Mouse (Mus musculus) kidney, adult 9 months (tissue): ENCODE measurements around the gene Ager.

ENCODE experiments used
- DNase-seq: peaks from one replicate; pipeline ENCODE4 v3.0.0; 2022

Gene Ager

GRCm38 (mm10) chr17:34585877-34586771 lies 11.5 kb upstream of the Ager start:
- peak; percentile 24 for DNase-seq

- DNase-seq, result peak; percentile 81
Observed at GRCm38 (mm10) chr17:34586796-34587422, 10.8 kb upstream of the Ager start.

DNA sequence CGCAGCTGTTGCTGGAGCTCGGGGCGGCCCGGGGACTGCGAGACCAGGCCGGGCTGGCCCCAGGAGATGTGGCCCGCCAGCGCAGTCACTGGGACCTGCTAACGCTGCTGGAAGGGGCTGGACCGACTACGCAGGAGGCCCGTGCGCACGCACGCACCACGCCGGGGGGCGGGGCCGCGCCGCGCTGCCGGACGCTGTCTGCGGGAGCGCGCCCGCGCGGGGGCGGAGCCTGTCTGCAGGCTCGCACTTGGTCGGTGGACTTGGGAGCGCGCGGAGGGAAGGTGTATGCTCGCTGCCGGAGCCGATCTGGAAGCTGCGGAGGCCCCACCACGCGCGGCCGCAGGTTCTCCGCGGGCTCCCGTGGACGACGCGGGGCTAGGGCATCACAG lies 10.2 kb upstream of the Ager start:
- DNase-seq, result peak; percentile 98

- DNase-seq, result no peak
Observed at GRCm38 (mm10) chr17:34587814-34588213, 9.8 kb upstream of the Ager start.

DNA sequence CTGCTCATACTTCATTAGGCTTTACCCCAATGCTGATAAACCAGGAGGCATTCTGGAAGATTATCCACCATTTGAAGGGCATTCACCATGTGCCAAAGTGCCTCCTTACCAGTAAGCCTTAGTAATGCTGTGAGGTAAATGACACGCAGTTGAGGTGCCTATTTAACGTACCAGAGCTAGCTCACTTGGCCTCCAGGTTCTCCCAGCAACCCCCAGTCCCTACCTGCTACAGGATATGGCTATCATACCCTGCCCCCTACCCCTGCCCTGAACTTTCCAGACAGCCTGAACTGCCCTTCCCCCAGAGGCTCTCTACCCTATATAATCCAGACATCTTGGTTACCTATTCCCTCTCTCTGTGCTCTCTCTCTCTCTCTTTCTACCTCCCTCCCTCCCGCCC lies 8.9 kb upstream of the Ager start:
- DNase-seq, result no peak

GRCm38 (mm10) chr17:34589206-34589605 lies 8.5 kb upstream of the Ager start:
- no peak for DNase-seq

GRCm38 (mm10) chr17:34589681-34590101 lies 8.0 kb upstream of the Ager start, which contains the start of gene Gpsm3:
Gene Gpsm3 (plus strand): TSS chr17:34589806.
- DNase-seq, result no peak

DNA sequence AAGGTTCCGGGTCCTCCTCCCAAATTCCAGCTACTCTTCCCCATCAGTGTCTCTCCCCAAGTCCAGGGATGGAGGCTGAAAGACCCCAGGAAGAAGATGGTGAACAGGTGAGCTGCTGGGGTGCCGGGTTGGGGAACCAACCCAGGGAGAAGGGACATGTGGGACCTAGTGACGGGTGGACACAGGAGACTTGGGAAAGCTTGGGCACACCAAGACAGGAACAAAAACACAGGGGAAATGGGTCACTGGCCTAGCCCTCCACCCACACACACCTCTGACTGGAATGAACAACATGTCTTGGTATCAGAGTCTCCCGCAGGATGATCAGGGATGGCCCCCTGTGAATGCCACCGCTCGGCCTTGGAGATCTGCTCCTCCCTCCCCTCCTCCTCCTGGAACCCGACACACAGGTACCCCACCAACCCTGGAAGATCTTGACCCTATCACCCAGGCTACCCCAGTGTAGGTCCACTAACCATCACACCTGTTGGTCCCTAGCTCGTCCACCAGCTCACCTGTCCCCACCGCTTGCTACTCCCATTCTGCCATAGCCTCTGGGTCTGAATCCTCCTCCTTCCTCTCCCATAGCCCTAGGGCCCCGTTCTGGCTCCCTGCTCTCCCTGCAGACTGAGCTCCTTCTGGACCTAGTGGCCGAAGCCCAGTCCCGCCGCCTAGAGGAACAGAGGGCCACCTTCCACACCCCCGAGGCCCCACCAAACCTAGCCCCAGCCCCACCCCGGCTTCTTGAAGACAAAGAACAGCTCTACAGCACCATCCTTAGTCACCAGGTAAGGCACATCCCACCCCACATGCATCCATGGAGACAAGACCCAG lies 7.3 kb upstream of the Ager start:
- DNase-seq, result no peak

- DNase-seq, result no peak
Observed at GRCm38 (mm10) chr17:34591029-34591993, 6.4 kb upstream of the Ager start, which contains the start of gene Pbx2. Gene Pbx2 (plus strand): TSS chr17:34591266.

DNA sequence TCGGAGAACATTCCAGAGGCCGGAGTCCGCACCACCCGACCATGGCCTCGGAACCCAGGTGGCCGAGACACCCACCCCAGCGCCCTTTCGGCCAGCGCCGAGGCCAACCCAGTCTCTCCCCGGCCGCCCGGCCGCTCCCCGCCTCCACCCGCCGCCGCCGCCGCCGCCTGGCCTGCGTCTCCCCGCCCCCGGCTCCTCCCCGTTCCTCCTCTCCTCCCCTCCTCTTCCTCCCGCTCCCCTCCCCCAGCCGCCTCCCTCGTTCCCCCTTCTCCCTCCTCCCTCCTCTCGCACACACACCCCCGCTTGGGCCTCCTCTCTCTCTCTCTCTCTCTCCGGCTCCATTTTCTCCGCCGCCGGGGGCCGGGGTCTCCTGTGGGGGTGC lies 5.7 kb upstream of the Ager start:
- peak; percentile 82 for DNase-seq

GRCm38 (mm10) chr17:34592581-34593549 lies 4.8 kb upstream of the Ager start:
- DNase-seq, result no peak

DNA sequence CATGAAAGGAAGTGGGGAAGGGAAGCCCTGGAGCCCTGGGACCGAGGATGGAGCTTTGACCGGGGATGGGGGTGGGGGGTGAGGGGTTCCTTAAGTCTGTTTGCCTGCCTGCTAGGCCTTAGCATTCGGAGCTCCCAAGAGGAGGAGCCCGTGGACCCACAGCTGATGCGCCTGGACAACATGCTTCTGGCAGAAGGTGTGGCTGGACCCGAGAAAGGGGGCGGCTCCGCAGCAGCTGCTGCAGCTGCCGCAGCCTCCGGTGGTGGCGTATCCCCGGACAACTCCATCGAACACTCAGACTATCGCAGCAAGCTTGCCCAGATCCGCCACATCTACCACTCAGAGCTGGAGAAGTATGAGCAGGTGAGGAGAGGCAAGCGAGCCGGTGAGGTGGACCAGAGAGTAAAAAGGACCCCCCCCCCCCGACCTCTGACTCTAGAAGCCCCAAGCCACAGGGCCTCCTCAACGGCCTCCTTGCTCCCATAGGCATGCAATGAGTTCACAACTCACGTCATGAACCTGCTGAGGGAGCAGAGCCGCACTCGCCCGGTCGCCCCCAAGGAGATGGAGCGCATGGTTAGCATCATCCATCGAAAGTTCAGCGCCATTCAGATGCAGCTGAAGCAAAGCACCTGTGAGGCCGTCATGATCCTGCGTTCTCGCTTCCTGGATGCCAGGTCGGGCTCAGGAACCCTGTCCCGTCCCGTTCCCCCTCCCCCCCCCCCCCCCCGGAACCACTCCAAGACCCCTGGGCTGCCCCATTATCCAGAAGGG lies 3.7 kb upstream of the Ager start:
- no peak for DNase-seq

- no peak for DNase-seq
Observed at GRCm38 (mm10) chr17:34596098-34596497, 1.6 kb upstream of the Ager start.

DNA sequence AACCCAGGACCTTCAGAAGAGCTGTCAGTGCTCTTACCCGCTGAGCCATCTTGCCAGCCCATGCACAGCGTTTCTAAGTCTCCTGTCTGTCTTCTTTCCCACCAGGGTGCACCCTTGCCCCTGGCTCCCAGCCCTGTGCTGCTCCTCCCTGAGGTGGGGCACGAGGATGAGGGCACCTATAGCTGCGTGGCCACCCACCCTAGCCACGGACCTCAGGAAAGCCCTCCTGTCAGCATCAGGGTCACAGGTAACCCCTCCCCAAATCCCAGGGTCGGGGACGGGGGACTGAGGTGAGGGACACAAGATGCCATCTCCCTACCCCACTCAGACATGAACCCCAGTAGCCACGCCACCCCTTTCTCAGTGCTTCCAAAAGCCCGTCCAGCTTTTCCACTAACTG lies 2.2 kb downstream of the Ager start:
- DNase-seq, result no peak

- DNase-seq, result no peak
Observed at GRCm38 (mm10) chr17:34601796-34602195, 4.1 kb downstream of the Ager start.

DNA sequence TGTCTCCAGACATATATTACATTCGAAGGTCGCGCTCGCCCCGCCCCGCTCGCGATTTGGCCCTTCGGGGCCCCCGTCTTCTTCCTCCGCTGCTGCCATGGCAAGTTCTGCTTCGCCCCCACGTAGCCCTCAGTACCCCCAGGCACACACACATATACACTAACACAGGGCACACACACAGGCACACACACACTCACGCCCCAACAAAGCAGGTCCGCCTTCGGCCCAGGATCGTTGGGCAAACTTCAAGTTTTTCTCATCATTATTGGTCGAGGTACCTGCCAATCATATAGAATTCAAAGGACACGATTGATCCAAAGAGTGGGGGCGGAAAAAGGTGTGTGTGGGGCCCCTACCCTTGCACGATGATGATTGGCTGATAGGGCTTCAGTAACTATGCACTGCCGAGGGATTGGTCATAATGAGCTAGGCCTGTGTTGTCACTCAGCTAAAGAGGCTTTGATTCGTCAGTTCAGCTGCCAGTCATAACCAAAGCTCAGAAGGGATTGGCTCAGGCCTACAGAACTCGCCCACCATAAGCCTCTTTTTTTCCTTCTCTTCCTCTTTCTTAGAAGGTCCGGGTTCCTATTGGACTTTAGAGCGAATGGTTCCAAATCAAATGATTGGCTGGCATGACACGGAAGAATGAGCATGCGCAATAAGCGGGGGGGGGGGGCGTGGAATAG lies 5.9 kb downstream of the Ager start, which contains the start of gene Rnf5:
Gene Rnf5, minus strand, starts transcription at position 316 of the 686 bp plus-strand sequence.
- DNase-seq, result peak; percentile 100

- peak; percentile 99 for DNase-seq
Observed at GRCm38 (mm10) chr17:34604061-34604508, 6.4 kb downstream of the Ager start, which contains the start of gene Agpat1. Gene Agpat1 (plus strand): TSS chr17:34604262.

GRCm38 (mm10) chr17:34604511-34605237 lies 7.0 kb downstream of the Ager start:
- DNase-seq, result peak; percentile 94
